In genomic region chr13:56854506-56854905, GRCm38 (mm10) we compare ENCODE assay signal across 33 mouse cellular contexts. TPM values are rescaled to one million over a fixed set of nuclear protein-coding genes. Genes with fewer than 3 reads are reported as not detected.
"Had no signal": no experiment of that assay in that cellular context is flagged by ENCODE, and none has a peak within 500 bp of the region (broad histone marks: within the 10 kb centered on the region; RNA-seq: fewer than 3 reads in every experiment).

No protein-coding gene starts in this region.

- H3K27ac ChIP-seq: embryonic facial prominence, embryonic 10.5 days; embryonic facial prominence, embryonic 12.5 days; embryonic facial prominence, embryonic 13.5 days; embryonic facial prominence, embryonic 15.5 days; forebrain, embryonic 10.5 days; forebrain, embryonic 12.5 days; forebrain, embryonic 13.5 days; forebrain, embryonic 15.5 days; gastrocnemius, adult 2 months; heart, adult 2 months had no signal

- H3K4me1 ChIP-seq: embryonic facial prominence, embryonic 12.5 days; embryonic facial prominence, embryonic 13.5 days; embryonic facial prominence, embryonic 15.5 days; forebrain, embryonic 12.5 days; forebrain, embryonic 13.5 days had no signal

- H3K4me2 ChIP-seq: embryonic facial prominence, embryonic 12.5 days; embryonic facial prominence, embryonic 13.5 days; embryonic facial prominence, embryonic 15.5 days; forebrain, embryonic 12.5 days; forebrain, embryonic 13.5 days; forebrain, embryonic 15.5 days had no signal

- H3K27me3 ChIP-seq: embryonic facial prominence, embryonic 12.5 days; embryonic facial prominence, embryonic 13.5 days; embryonic facial prominence, embryonic 15.5 days; forebrain, embryonic 12.5 days; forebrain, embryonic 13.5 days; forebrain, embryonic 15.5 days had no signal

- DNase-seq: cerebellum, adult 2 months; cerebellum, adult 8-10 months; cerebellum, adult 9-10 months; cerebellum, adult 9-11 months; embryo, embryonic 11 days; forebrain, postnatal 0 days; gastrocnemius, adult 2 months; gastrocnemius, postnatal 10 days; gastrocnemius, postnatal 14 days; gastrocnemius, postnatal 25 days; gastrocnemius, postnatal 36 days; heart, adult 11 months; heart, adult 18-20 months; heart, adult 2 months had no signal

- H3K9me3 ChIP-seq: embryonic facial prominence, embryonic 10.5 days; embryonic facial prominence, embryonic 12.5 days; embryonic facial prominence, embryonic 13.5 days; embryonic facial prominence, embryonic 15.5 days; forebrain, embryonic 10.5 days; forebrain, embryonic 12.5 days; forebrain, embryonic 13.5 days; forebrain, embryonic 15.5 days had no signal

- H3K4me3 ChIP-seq: embryonic facial prominence, embryonic 10.5 days; embryonic facial prominence, embryonic 12.5 days; embryonic facial prominence, embryonic 13.5 days; embryonic facial prominence, embryonic 15.5 days; erythroblast, embryonic 14.5 days; forebrain, embryonic 10.5 days; forebrain, embryonic 12.5 days; forebrain, embryonic 13.5 days; forebrain, embryonic 15.5 days; gastrocnemius, adult 2 months; heart, adult 2 months had no signal

- H3K9ac ChIP-seq: embryonic facial prominence, embryonic 12.5 days; embryonic facial prominence, embryonic 13.5 days; embryonic facial prominence, embryonic 15.5 days; forebrain, embryonic 12.5 days; forebrain, embryonic 13.5 days; forebrain, embryonic 15.5 days; forebrain, postnatal 0 days had no signal

- H3K36me3 ChIP-seq: embryonic facial prominence, embryonic 10.5 days; embryonic facial prominence, embryonic 12.5 days; embryonic facial prominence, embryonic 13.5 days; embryonic facial prominence, embryonic 15.5 days; forebrain, embryonic 10.5 days; forebrain, embryonic 12.5 days; forebrain, embryonic 15.5 days had no signal

- ATAC-seq: forebrain, embryonic 13.5 days; forebrain, embryonic 14.5 days; forebrain, embryonic 15.5 days; forebrain, embryonic 16.5 days; forebrain, postnatal 0 days had no signal

RNA-seq across cellular contexts. Expression of gene Trpc7, which starts 41.3 kb away (rescaled TPM):
- total RNA-seq: common myeloid progenitor, adult 5-6 weeks; gastrocnemius, adult 18-20 months; gastrocnemius, adult 2 months; gastrocnemius, adult 8-10 months; gastrocnemius, postnatal 10 days; gastrocnemius, postnatal 14 days; gastrocnemius, postnatal 25 days; gastrocnemius, postnatal 36 days; gastrocnemius, postnatal 4 days; granulocyte monocyte progenitor cell, adult 5-6 weeks; heart, adult 18-20 months; heart, adult 2 months; heart, adult 8-10 months had no signal
- polyA plus RNA-seq: embryonic facial prominence, embryonic 10.5 days; embryonic facial prominence, embryonic 15.5 days; erythroblast, embryonic 14.5 days; forebrain, embryonic 10.5 days; forebrain, embryonic 11.5 days; gonadal fat pad, adult 2 months; heart, adult 2 months had no signal
